Mouse (Mus musculus): Measurements from ENCODE around the gene Zfp382. TPM values are rescaled to one million over a fixed set of nuclear protein-coding genes. Genes with fewer than 3 reads are reported as not detected.

Gene Zfp382
- total and polyA plus RNA-seq, 2 experiments from 2014 or later = 12.3 to 15.5 TPM

GRCm38 (mm10) chr7:30183879-30184289 is 62.1 kb downstream of the Zfp382 start, which contains the start of gene Cox7a1:
Cox7a1 (plus strand) TSS chr7:30184144.
- ATAC-seq = peak; percentile 35; the same call in 1 of the 2 replicates
- H3K27ac ChIP-seq (ENCODE audit: low read depth, low read length) = no peak within 1 kb of the TSS
- no peak within 1 kb of the TSS for H3K9ac ChIP-seq
- peaks cover 30% of the 10 kb centered on the region for H3K36me3 ChIP-seq (ENCODE audit: insufficient read depth)
- WGBS = 8% methylated on average over 11 of the region's 11 CpGs
- H3K27me3 ChIP-seq (ENCODE audit: insufficient read depth, low read length) = no peaks in the 10 kb centered on the region
- TF ChIP-seq CTCF (IDR thresholded peaks at IDR 0.05; ENCODE audit: low read depth) = no peak
- H3K4me3 ChIP-seq (ENCODE audit: low read depth, low read length) = 0 out of 2 replicates have a peak within 1 kb of the TSS, but pooled peaks have one; percentile 2
- peak within 1 kb of the TSS; percentile 31; the same call in 1 of the 2 replicates for H3K4me2 ChIP-seq (ENCODE audit: low read depth)
- peak; percentile 44 for DNase-seq
- no peaks in the 10 kb centered on the region for H3K9me3 ChIP-seq (ENCODE audit: low read length)
- H3K4me1 ChIP-seq (ENCODE audit: insufficient read depth) = no peaks in the 10 kb centered on the region

Small RNAs within 50 kb of the gene (microRNA-seq; reads per million reads assigned to microRNA genes)
- 0 reads per million in 2 experiments for gene Gm23368

Other genes with a start within 250 kb of the Zfp382 start
- gene Zfp27, start 215.4 kb upstream of the Zfp382 start, total RNA-seq (2014; rRNA removed) = 19.5 and 20.3 TPM in 2 replicates
- 8.0 and 9.4 TPM in 2 replicates for gene Zfp27, start 215.4 kb upstream of the Zfp382 start, polyA plus RNA-seq (2015; fragmentation: Nextera tagmentation; extraction: Ambion mirVana)
- 9.5 and 11.5 TPM in 2 replicates for gene Zfp383, start 213.7 kb upstream of the Zfp382 start, total RNA-seq (2014; rRNA removed)
- gene Zfp383, start 213.7 kb upstream of the Zfp382 start, polyA plus RNA-seq (2015; fragmentation: Nextera tagmentation; extraction: Ambion mirVana) = 3.0 and 3.9 TPM in 2 replicates
- gene Zfp74, start 167.9 kb upstream of the Zfp382 start, total RNA-seq (2014; rRNA removed) = 11.9 and 14.4 TPM in 2 replicates
- 6.6 and 15.8 TPM in 2 replicates for gene Zfp74, start 167.9 kb upstream of the Zfp382 start, polyA plus RNA-seq (2015; fragmentation: Nextera tagmentation; extraction: Ambion mirVana)
- 5.9 and 7.3 TPM in 2 replicates for gene Zfp568, start 138.0 kb upstream of the Zfp382 start, total RNA-seq (2014; rRNA removed)
- 0.72 and 2.1 TPM in 2 replicates for gene Zfp568, start 138.0 kb upstream of the Zfp382 start, polyA plus RNA-seq (2015; fragmentation: Nextera tagmentation; extraction: Ambion mirVana)
- 13.2 and 15.2 TPM in 2 replicates for gene Zfp14, start 70.6 kb upstream of the Zfp382 start, total RNA-seq (2014; rRNA removed)
- 5.3 and 6.9 TPM in 2 replicates for gene Zfp14, start 70.6 kb upstream of the Zfp382 start, polyA plus RNA-seq (2015; fragmentation: Nextera tagmentation; extraction: Ambion mirVana)
- 8.0 and 11.0 TPM in 2 replicates for gene Zfp82, start 49.0 kb upstream of the Zfp382 start, total RNA-seq (2014; rRNA removed)
- 5.9 and 7.3 TPM in 2 replicates for gene Zfp82, start 49.0 kb upstream of the Zfp382 start, polyA plus RNA-seq (2015; fragmentation: Nextera tagmentation; extraction: Ambion mirVana)
- gene Gm26920, start 31.5 kb upstream of the Zfp382 start, total RNA-seq (2014; rRNA removed) = 1.0 TPM in 1 of 2 replicates, not detected in the other
- 0.38 and 1.1 TPM in 2 replicates for gene Gm26920, start 31.5 kb upstream of the Zfp382 start, polyA plus RNA-seq (2015; fragmentation: Nextera tagmentation; extraction: Ambion mirVana)
- gene Zfp566, start 31.4 kb upstream of the Zfp382 start, total RNA-seq (2014; rRNA removed) = 3.6 and 5.0 TPM in 2 replicates
- 15.6 and 19.6 TPM in 2 replicates for gene Zfp566, start 31.4 kb upstream of the Zfp382 start, polyA plus RNA-seq (2015; fragmentation: Nextera tagmentation; extraction: Ambion mirVana)
- 69.8 and 81.0 TPM in 2 replicates for gene Zfp260, start 27.2 kb upstream of the Zfp382 start, total RNA-seq (2014; rRNA removed)
- 51.2 and 55.5 TPM in 2 replicates for gene Zfp260, start 27.2 kb upstream of the Zfp382 start, polyA plus RNA-seq (2015; fragmentation: Nextera tagmentation; extraction: Ambion mirVana)
- 72.9 and 87.3 TPM in 2 replicates for gene Zfp146, start 47.8 kb downstream of the Zfp382 start, total RNA-seq (2014; rRNA removed)
- 6.6 and 8.7 TPM in 2 replicates for gene Zfp146, start 47.8 kb downstream of the Zfp382 start, polyA plus RNA-seq (2015; fragmentation: Nextera tagmentation; extraction: Ambion mirVana)
- gene Cox7a1, start 62.2 kb downstream of the Zfp382 start, total RNA-seq (2014; rRNA removed) = 1.4 and 1.9 TPM in 2 replicates
- 4.3 and 4.9 TPM in 2 replicates for gene Cox7a1, start 62.2 kb downstream of the Zfp382 start, polyA plus RNA-seq (2015; fragmentation: Nextera tagmentation; extraction: Ambion mirVana)
- 162 and 176 TPM in 2 replicates for gene Capns1, start 76.9 kb downstream of the Zfp382 start, total RNA-seq (2014; rRNA removed)
- gene Capns1, start 76.9 kb downstream of the Zfp382 start, polyA plus RNA-seq (2015; fragmentation: Nextera tagmentation; extraction: Ambion mirVana) = 59.3 and 65.9 TPM in 2 replicates
- gene Polr2i, start 110.0 kb downstream of the Zfp382 start, total RNA-seq (2014; rRNA removed) = 71.0 and 80.9 TPM in 2 replicates
- 186 and 247 TPM in 2 replicates for gene Polr2i, start 110.0 kb downstream of the Zfp382 start, polyA plus RNA-seq (2015; fragmentation: Nextera tagmentation; extraction: Ambion mirVana)
- 151 and 204 TPM in 2 replicates for gene Tbcb, start 110.3 kb downstream of the Zfp382 start, total RNA-seq (2014; rRNA removed)
- gene Tbcb, start 110.3 kb downstream of the Zfp382 start, polyA plus RNA-seq (2015; fragmentation: Nextera tagmentation; extraction: Ambion mirVana) = 475 and 558 TPM in 2 replicates
- not detected in 2 replicates for gene Ovol3, start 113.8 kb downstream of the Zfp382 start, total RNA-seq (2014; rRNA removed)
- gene Ovol3, start 113.8 kb downstream of the Zfp382 start, polyA plus RNA-seq (2015; fragmentation: Nextera tagmentation; extraction: Ambion mirVana) = not detected in 2 replicates
- gene Thap8, start 158.2 kb downstream of the Zfp382 start, total RNA-seq (2014; rRNA removed) = 0.52 TPM in 1 of 2 replicates, not detected in the other
- gene Thap8, start 158.2 kb downstream of the Zfp382 start, polyA plus RNA-seq (2015; fragmentation: Nextera tagmentation; extraction: Ambion mirVana) = 0.45 TPM in 2 replicates
- gene Wdr62, start 158.5 kb downstream of the Zfp382 start, total RNA-seq (2014; rRNA removed) = 2.0 and 3.2 TPM in 2 replicates
- gene Wdr62, start 158.5 kb downstream of the Zfp382 start, polyA plus RNA-seq (2015; fragmentation: Nextera tagmentation; extraction: Ambion mirVana) = 2.7 and 2.9 TPM in 2 replicates
- gene Clip3, start 169.8 kb downstream of the Zfp382 start, total RNA-seq (2014; rRNA removed) = 105 and 108 TPM in 2 replicates
- 178 and 186 TPM in 2 replicates for gene Clip3, start 169.8 kb downstream of the Zfp382 start, polyA plus RNA-seq (2015; fragmentation: Nextera tagmentation; extraction: Ambion mirVana)
- 70.5 and 74.1 TPM in 2 replicates for gene Alkbh6, start 186.8 kb downstream of the Zfp382 start, total RNA-seq (2014; rRNA removed)
- 117 and 127 TPM in 2 replicates for gene Alkbh6, start 186.8 kb downstream of the Zfp382 start, polyA plus RNA-seq (2015; fragmentation: Nextera tagmentation; extraction: Ambion mirVana)
- gene Syne4, start 192.9 kb downstream of the Zfp382 start, total RNA-seq (2014; rRNA removed) = 5.2 and 6.5 TPM in 2 replicates
- gene Syne4, start 192.9 kb downstream of the Zfp382 start, polyA plus RNA-seq (2015; fragmentation: Nextera tagmentation; extraction: Ambion mirVana) = 1.8 and 4.5 TPM in 2 replicates
- gene E130208F15Rik, start 199.8 kb downstream of the Zfp382 start, total RNA-seq (2014; rRNA removed) = 0.52 TPM in 1 of 2 replicates, not detected in the other
- 0.31 TPM in 1 of 2 replicates, not detected in the other for gene E130208F15Rik, start 199.8 kb downstream of the Zfp382 start, polyA plus RNA-seq (2015; fragmentation: Nextera tagmentation; extraction: Ambion mirVana)
- 9.8 and 14.6 TPM in 2 replicates for gene Sdhaf1, start 202.0 kb downstream of the Zfp382 start, total RNA-seq (2014; rRNA removed)
- gene Sdhaf1, start 202.0 kb downstream of the Zfp382 start, polyA plus RNA-seq (2015; fragmentation: Nextera tagmentation; extraction: Ambion mirVana) = 18.4 and 20.7 TPM in 2 replicates
- 25.2 and 28.0 TPM in 2 replicates for gene Lrfn3, start 240.8 kb downstream of the Zfp382 start, total RNA-seq (2014; rRNA removed)
- gene Lrfn3, start 240.8 kb downstream of the Zfp382 start, polyA plus RNA-seq (2015; fragmentation: Nextera tagmentation; extraction: Ambion mirVana) = 16.4 and 20.3 TPM in 2 replicates